Mouse (Mus musculus): ENCODE results near the gene Abcc9. TPM values are rescaled to one million over a fixed set of nuclear protein-coding genes. Genes with fewer than 3 reads are reported as not detected.

Gene Abcc9
- total and polyA plus RNA-seq, 3 experiments = not detected

GRCm38 (mm10) chr6:142706688-142707087, 4.6 kb upstream of the Abcc9 start (continued):
- TF ChIP-seq NRF1 (IDR thresholded peaks at IDR 0.05; ENCODE audit: low read depth, low read length) (no peak), USF1 (IDR thresholded peaks at IDR 0.05; ENCODE audit: low read depth, low read length) (no peak), CHD2 (IDR thresholded peaks at IDR 0.05; ENCODE audit: low read length) (no peak)

GRCm38 (mm10) chr6:142703441-142703930, 1.4 kb upstream of the Abcc9 start:
- dilution Hi-C loops (cut with MboI; ENCODE audit: extremely low pct_ligation_motif_present, extremely low pct_unique_long_range_greater_than_20kb, low sequenced_read_pairs) (no loop called here), in situ Hi-C loops (cut with MboI; ENCODE audit: low pct_ligation_motif_present, low pct_unique_long_range_greater_than_20kb, low sequenced_read_pairs) (no loop called here)
- Histone ChIP-seq H3K27me3 (replicated peaks) (no peaks in the 10 kb centered on the region), H3K4me3 (replicated peaks in 1 of 3; ENCODE audit: low read depth in 2 of 3, low read length in 2 of 3, poor library complexity in 1 of 3) (no peak overlapping the region), H3K4me1 (ENCODE audit: control insufficient read depth in 1 of 2, insufficient read depth in 2 of 2) (no peaks in the 10 kb centered on the region; a peak in 1 of 4 replicates), H3K4me2 (ENCODE audit: insufficient read depth, low read depth, poor library complexity, severe bottlenecking) (no peak overlapping the region), H3K27ac (ENCODE audit: insufficient read depth, low read depth) (no peak overlapping the region), H3K36me3 (replicated peaks in 1 of 2; ENCODE audit: control insufficient read depth in 1 of 2, insufficient read depth in 1 of 2, low read length in 1 of 2) (no peaks in the 10 kb centered on the region), H3K9ac (ENCODE audit: insufficient read depth, low read depth) (no peak overlapping the region), H3K79me2 (replicated peaks; ENCODE audit: control insufficient read depth, extremely low read depth, insufficient read depth, poor library complexity, severe bottlenecking) (no peaks in the 10 kb centered on the region), H3K9me3 (replicated peaks; ENCODE audit: low read length) (no peaks in the 10 kb centered on the region)
- TF ChIP-seq SIN3A (IDR thresholded peaks at IDR 0.05; ENCODE audit: low read length) (no peak), HCFC1 (IDR thresholded peaks at IDR 0.05; ENCODE audit: low read depth, low read length) (no peak), CTCF (conservative IDR thresholded peaks at IDR 0.05 in 1 of 2, IDR thresholded peaks at IDR 0.05 in 1 of 2; ENCODE audit: low read depth in 2 of 2, low read length in 2 of 2) (no peak), RCOR1 (conservative IDR thresholded peaks at IDR 0.05; ENCODE audit: low read depth, low read length) (no peak), MAZ (IDR thresholded peaks at IDR 0.05; ENCODE audit: low read depth, low read length) (no peak), MAX (IDR thresholded peaks at IDR 0.05; ENCODE audit: low read length) (no peak), MXI1 (IDR thresholded peaks at IDR 0.05; ENCODE audit: low read depth, low read length) (no peak), ETS1 (conservative IDR thresholded peaks at IDR 0.05; ENCODE audit: low read depth, low read length) (no peak), POLR2AphosphoS2 (IDR thresholded peaks at IDR 0.05; ENCODE audit: low read depth, low read length) (no peak), TBP (conservative IDR thresholded peaks at IDR 0.05; ENCODE audit: low read depth, low read length) (no peak), RAD21 (IDR thresholded peaks at IDR 0.05; ENCODE audit: low read depth, low read length) (no peak), ZMIZ1 (IDR thresholded peaks at IDR 0.05; ENCODE audit: low read depth, low read length) (no peak), MYC (IDR thresholded peaks at IDR 0.05; ENCODE audit: low read depth, low read length) (no peak), USF1 (IDR thresholded peaks at IDR 0.05; ENCODE audit: low read depth, low read length) (no peak), UBTF (IDR thresholded peaks at IDR 0.05; ENCODE audit: low read depth, low read length) (no peak), CHD1 (IDR thresholded peaks at IDR 0.05; ENCODE audit: low read depth, low read length) (no peak), POLR2A (IDR thresholded peaks at IDR 0.05; ENCODE audit: low read depth, low read length) (no peak)
- no peak for DNase-seq (ENCODE audit: extremely low read depth)

GRCm38 (mm10) chr6:142701161-142701560, 954 bp downstream of the Abcc9 start:
- dilution Hi-C loops (cut with MboI; ENCODE audit: extremely low pct_ligation_motif_present, extremely low pct_unique_long_range_greater_than_20kb, low sequenced_read_pairs) (no loop called here), in situ Hi-C loops (cut with MboI; ENCODE audit: low pct_ligation_motif_present, low pct_unique_long_range_greater_than_20kb, low sequenced_read_pairs) (no loop called here)
- Histone ChIP-seq H3K79me2 (replicated peaks; ENCODE audit: control insufficient read depth, extremely low read depth, insufficient read depth, poor library complexity, severe bottlenecking) (no peaks in the 10 kb centered on the region), H3K9me3 (replicated peaks; ENCODE audit: low read length) (no peaks in the 10 kb centered on the region), H3K4me3 (replicated peaks in 1 of 3; ENCODE audit: low read depth in 2 of 3, low read length in 2 of 3, poor library complexity in 1 of 3) (no peak overlapping the region), H3K4me2 (ENCODE audit: insufficient read depth, low read depth, poor library complexity, severe bottlenecking) (no peak overlapping the region), H3K9ac (ENCODE audit: insufficient read depth, low read depth) (no peak overlapping the region), H3K36me3 (replicated peaks in 1 of 2; ENCODE audit: control insufficient read depth in 1 of 2, insufficient read depth in 1 of 2, low read length in 1 of 2) (no peaks in the 10 kb centered on the region), H3K4me1 (ENCODE audit: control insufficient read depth in 1 of 2, insufficient read depth in 2 of 2) (no peaks in the 10 kb centered on the region), H3K27me3 (replicated peaks) (no peaks in the 10 kb centered on the region), H3K27ac (ENCODE audit: insufficient read depth, low read depth) (no peak overlapping the region)
- DNase-seq (ENCODE audit: extremely low read depth) = no peak
- TF ChIP-seq SIN3A (IDR thresholded peaks at IDR 0.05; ENCODE audit: low read length) (no peak), PAX5 (IDR thresholded peaks at IDR 0.05; ENCODE audit: low read length) (no peak), MAX (IDR thresholded peaks at IDR 0.05; ENCODE audit: low read length) (no peak), GABPA (IDR thresholded peaks at IDR 0.05; ENCODE audit: insufficient replicate concordance, low read depth, low read length) (no peak), IRF4 (IDR thresholded peaks at IDR 0.05; ENCODE audit: low read depth, low read length) (no peak), TCF12 (IDR thresholded peaks at IDR 0.05; ENCODE audit: low read depth, low read length) (no peak), MEF2A (IDR thresholded peaks at IDR 0.05; ENCODE audit: borderline replicate concordance, low read depth, low read length) (no peak), CTCF (conservative IDR thresholded peaks at IDR 0.05 in 1 of 2, IDR thresholded peaks at IDR 0.05 in 1 of 2; ENCODE audit: low read depth in 2 of 2, low read length in 2 of 2) (no peak), ZNF384 (IDR thresholded peaks at IDR 0.05; ENCODE audit: low read depth, low read length) (no peak), ETS1 (conservative IDR thresholded peaks at IDR 0.05; ENCODE audit: low read depth, low read length) (no peak), JUND (conservative IDR thresholded peaks at IDR 0.05; ENCODE audit: low read depth, low read length) (no peak), EP300 (IDR thresholded peaks at IDR 0.05; ENCODE audit: low read length) (no peak), ZC3H11A (IDR thresholded peaks at IDR 0.05; ENCODE audit: low read depth, low read length) (no peak), JUN (IDR thresholded peaks at IDR 0.05; ENCODE audit: insufficient read depth, low read depth, low read length) (no peak), USF2 (conservative IDR thresholded peaks at IDR 0.05; ENCODE audit: low read depth, low read length) (no peak), MAFK (IDR thresholded peaks at IDR 0.05; ENCODE audit: insufficient replicate concordance, low read length) (no peak), USF1 (IDR thresholded peaks at IDR 0.05; ENCODE audit: low read depth, low read length) (no peak), ELF1 (IDR thresholded peaks at IDR 0.05; ENCODE audit: low read depth, low read length) (no peak)
